Mouse (Mus musculus): ENCODE results near the gene Sorcs3.
A peak's percentile ranks its signal among the peaks of the same experiment; 100 is the strongest.

Sorcs3 gene

DNA sequence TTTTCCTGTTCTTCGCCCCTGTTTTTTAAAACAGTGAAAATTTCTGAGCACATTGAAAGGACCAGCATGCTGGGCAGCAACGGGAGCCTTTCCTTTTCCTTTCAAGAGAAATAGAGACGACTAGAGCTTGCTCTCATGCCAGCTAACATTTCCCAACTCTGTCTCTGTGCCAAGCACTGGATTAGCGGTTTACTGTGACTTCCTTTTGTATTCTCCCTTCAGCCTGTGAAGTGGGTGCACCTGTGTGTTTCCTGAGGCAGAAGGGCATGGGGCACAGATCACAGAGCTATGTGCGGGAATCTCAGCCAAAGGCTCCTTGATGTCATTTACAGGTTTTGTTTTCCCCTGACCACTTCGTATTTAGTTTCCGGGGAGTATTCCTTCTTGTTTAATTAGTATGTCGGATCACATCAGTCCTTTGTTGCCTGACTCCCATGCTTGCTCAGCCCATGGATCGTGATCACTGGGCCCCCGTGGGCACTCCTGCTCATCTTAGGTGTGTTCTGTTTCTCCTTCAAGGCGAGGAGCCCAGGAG, 172.2 kb downstream of the Sorcs3 start:
- no peak for DNase-seq (ENCODE audit: low spot score)

DNA sequence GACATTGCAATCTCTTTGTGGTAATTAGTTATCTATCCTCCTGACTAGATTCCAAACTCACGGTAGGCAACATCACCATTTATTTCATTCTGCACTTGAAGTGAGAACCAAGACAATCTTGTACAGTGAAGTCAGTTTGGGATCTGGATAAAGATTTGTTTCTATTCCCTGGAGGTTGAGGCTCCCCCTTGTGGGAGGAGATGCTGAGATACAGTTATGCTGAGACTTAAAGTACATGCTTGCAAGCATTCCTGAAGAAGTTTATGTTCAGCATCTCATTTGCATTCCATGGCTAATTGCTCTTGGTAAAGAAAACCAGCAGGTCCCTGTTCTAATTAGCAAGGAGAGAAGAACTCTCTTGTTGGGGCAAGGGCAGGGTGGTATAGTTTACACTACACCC, 185.7 kb downstream of the Sorcs3 start:
- peak; percentile 37 for DNase-seq (ENCODE audit: low spot score)

DNA sequence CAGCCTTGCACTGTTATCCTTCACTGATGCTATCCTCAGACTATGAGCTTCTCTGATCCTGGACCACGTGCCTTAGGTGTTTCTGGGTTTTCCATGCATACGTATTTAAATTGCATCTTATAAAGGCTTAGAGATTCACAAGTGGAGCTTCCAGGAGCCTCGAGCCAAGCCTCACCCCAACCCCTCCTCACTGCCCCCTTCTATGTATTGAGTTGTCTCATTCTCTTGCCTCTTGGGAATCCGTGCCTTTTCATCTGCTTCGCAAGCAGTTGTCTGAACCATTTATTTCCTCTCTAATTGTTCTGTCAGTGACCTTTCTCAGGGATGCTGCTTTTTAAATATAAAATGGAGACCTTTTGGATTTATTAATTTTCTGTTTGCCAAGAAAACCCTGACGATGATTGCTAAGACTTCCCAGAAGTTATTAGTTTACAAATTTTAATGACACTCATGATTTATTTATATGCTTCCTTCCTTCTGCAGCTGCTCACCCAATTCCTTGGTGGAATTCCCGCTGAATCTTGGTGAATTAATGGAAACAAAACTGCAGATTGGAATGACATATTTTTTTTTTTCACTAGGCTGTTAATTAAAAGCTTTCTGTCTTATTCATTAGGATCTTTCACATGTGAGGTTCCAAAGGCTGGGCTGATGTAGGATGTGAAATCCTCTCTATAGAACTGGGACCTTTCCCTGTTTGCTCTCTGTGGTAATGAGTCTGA, 199.1 kb downstream of the Sorcs3 start:
- DNase-seq (ENCODE audit: low spot score) = no peak

DNA sequence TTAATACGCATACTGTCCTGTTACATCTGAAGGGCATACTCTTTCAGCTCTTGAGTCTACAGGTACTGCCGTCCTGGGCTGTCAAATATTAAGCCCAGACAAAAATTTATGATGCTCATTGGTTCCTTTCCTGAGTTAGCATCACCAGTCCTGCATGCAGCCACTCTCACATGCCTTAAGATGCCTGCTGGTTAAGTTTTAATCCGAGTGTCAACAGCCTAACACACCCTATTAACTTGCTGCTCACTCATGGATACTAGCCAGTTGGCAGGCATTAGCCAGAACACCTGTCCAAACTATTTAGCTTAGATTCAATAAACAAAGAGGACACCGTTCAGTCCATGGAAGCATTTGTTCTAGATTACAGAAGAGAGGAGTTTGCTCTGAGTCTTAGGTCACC, 202.4 kb downstream of the Sorcs3 start:
- DNase-seq (ENCODE audit: low spot score) = no peak

DNA sequence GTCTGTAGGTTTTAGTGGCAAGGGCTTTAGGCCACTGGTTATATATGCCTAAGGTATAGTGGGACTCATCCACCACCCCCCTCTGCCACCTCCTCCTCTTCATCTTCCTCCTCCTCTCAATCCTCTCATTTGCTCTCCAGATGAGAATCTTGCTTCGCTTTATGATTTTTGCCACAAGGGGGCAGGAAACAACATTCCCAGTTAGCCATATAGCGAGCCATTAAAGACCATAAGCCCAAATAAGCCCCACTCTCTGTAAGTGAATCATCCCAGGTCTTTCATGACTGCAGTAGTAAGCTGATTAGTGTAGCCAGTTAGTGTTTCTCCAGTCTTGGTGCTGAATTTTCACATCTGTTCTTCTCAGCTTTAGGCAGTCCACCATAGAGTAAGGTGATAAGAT, 205.5 kb downstream of the Sorcs3 start:
- DNase-seq (ENCODE audit: low spot score) = no peak

DNA sequence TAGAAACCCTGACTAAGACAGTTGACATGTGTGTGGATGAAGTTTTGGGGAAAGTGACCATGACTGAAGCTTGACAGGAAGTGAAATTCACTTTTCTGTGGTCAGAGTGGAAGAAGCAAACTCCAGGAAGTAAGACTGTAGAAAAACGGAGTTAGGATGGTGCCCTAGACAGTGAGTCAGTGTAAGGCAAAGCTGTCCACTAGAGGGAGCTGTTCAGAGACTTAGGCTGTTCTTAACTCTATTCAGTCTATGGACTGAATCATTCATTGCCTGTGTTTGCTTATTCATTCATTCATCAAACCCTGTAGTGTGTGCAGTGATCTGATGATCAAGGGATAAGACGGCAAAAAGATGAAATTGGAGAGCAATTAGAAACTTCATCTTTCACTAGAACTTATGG, 208.0 kb downstream of the Sorcs3 start:
- peak; percentile 47 for DNase-seq (ENCODE audit: low spot score)

DNA sequence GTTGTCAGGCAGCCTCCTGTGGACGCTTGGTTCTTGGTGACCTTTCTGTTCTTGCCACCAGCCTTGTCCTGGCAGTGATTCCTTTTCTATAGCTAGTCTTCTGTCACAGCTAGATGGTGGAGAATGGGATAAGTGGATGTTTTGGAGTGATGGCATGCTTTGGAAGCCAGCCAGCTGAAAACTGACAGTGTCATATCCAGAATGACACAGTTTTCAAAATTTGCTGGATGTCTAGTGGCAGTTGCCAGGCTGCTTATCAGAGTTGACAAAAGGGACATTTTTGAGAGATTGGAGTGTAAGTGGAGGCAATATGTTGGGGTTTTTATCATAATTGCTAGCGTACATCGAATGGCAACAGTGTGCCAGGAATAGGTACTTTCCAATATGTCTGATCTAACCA, 212.5 kb downstream of the Sorcs3 start:
- DNase-seq (ENCODE audit: low spot score) = no peak

DNA sequence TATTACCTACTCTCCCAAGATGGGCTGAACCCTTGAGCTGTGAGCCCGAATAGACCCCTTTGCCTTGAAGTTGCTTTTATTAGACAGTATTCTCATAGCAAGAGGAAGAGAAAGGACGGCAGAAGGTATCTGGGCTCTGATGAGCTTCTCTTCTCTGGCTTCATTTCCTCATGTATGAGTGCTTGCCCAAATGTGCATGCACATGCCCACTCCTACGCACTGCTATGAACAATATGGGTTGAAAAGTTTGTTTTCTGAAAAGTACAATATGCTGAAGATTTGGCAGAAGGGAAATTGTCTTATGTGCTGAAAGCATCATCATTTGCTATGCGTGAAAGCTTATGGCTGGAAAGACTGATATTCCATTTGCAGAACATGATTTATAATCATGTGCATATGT, 223.4 kb downstream of the Sorcs3 start:
- no peak for DNase-seq (ENCODE audit: low spot score)

DNA sequence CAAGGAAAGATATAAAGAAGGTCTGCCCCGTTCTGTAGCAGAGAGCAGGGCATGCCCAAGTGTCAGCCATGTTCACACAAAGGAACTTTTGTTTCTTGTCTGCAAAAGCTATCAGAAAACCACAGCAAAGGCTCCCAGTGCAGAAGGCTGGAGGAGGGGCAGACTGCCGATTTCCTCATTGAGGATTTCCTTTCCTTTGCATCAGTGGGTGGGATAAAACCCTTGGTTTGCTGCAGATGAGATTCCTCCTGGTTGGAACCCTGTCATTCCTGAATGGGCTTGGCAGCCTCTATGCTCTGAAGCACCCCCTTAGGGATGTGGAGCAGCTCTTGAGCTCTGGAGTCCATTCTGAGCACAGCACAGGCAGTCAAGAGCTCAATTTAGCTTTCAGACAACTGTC, 223.9 kb downstream of the Sorcs3 start:
- no peak for DNase-seq (ENCODE audit: low spot score)

DNA sequence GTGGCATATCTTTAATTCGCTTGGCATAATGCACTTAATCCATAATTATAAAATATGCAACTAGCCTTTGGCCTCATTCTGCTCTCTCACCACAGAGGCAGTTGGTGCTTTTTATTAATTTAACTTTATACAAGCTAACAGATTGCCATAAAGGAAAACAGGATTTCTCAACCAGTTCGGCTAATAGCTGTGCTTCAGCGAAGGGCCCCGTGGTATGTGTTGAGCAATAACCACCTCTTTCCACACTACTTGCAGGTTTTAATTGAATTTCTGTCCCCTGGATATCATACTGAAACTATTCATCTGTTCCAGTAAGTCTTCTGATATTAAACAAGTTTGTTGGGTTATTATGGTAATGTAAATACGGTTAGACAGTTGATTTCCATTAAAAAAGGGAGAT, 224.5 kb downstream of the Sorcs3 start:
- no peak for DNase-seq (ENCODE audit: low spot score)

DNA sequence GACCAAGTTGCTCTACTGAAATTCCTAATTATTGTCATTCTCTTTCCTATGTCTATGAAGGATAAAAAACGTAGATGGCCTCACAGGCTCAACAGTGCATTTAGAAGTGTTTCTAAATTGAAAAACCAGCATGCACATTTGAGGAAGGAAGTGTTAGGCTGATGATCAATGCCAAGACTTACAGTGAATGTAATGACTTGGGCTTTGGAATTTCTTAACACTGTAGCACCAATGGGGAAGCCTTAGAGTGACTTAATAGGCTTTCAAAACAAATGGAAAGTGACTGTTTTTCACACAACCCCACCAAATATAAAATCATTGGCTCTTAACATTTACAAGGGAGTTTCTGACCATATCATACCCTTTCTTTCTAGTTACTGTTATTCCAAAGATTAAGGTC, 232.6 kb downstream of the Sorcs3 start:
- DNase-seq (ENCODE audit: low spot score) = no peak

DNA sequence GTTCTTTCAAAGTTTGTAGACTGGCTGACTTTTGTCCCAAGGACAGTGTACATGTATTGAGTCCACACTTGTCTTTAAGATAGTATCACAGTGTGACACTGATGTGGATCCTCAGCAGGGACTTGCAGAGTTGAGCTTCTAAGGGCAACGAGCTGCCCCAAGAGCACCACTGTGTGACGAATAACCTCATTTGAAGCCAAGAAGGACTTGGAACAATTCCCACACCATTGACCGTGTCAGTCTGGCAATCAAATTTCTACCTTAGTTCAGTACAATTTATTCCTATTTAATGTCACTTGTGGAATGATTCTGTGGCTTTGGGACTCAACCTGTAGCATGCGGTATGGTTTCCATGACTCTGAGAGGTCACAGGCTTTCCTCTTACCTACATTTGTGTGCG, 255.3 kb downstream of the Sorcs3 start:
- DNase-seq (ENCODE audit: low spot score) = no peak

DNA sequence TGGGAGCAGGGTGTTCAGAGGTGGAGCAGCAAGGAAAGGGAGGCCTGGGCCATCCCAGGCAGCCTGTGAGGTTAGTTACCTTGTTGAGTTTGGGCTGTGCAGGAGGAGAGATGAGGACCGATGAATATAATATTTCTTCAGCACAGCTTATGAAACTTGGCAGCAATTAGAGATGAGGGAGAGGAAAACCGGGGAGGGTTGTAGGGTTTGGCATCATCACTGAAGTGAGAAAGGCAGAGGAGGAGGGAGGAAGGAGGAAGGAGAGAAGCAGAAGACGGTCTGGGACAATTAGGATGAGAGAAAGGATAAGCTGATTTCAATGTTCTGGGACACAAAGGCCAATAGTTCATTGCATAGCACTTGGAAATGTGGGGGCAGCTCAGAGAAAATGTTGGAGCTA, 256.6 kb downstream of the Sorcs3 start:
- DNase-seq (ENCODE audit: low spot score) = no peak

DNA sequence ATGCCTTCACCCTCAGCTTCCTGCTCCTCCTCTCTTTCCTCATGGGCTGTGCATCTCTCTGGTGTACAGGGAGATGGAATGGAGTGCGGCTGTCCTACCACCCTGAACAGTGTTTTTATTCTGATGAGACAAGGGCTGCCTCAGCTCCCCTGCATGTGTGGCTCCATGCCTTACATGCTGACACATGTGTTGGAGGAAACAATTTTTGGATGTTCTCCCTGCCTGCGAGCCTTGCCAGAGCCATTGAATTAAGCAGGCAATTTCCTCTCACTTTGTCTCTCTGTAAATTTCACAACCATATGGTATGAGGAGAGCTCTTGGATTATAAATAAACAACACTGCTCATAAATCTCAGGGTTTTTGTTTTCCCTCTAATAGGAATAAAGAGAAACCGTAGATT, 257.7 kb downstream of the Sorcs3 start:
- no peak for DNase-seq (ENCODE audit: low spot score)

DNA sequence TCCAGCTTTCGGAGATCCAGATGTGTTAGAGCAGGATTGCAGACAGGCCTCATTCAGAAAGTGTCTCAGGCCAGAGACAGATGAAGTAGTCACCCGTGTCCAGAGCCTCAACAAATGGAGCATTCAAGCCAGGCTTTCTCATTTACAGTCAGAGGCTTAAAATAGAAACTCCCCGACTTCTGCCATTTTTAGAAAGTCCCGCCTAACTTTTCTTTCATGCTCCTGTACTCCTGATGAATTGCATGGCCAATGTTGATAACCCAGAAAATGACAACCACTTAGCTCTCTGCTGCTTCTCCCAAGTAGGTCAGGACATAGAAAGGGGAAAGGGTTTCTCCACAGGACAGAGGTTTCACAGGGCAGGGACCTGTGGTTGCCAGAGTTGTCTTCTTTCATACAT, 261.6 kb downstream of the Sorcs3 start:
- DNase-seq (ENCODE audit: low spot score) = no peak

DNA sequence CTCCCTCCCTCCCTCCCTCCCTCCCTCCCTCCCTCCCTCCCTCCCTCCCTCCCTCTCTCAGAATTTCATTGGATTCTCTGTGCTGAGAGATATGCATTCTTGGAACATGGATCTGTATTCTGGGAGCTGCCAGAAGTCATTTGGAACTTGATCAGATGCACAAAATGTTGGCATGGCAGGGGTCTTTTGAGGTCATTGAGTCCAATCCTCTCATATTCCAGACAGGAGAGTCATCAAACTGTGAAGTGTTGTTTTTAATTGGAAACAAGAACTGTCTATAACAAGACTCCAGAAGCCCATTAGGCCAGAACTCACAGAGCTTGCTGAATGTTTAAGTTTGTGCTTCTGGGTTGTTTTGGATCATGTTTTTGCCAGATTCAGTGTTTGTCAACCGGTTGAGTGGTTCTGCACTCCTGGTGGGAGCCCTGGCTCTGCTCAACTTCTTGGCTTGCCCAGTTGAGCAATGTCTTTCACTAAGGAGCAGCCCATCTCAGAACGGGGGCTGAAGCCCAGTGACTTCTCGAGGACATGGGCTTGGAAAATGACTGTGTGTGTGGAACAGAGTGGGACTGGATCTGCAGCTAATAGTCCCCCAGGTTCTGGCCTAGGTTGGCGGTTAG, 264.1 kb downstream of the Sorcs3 start:
- DNase-seq (ENCODE audit: low spot score) = no peak

DNA sequence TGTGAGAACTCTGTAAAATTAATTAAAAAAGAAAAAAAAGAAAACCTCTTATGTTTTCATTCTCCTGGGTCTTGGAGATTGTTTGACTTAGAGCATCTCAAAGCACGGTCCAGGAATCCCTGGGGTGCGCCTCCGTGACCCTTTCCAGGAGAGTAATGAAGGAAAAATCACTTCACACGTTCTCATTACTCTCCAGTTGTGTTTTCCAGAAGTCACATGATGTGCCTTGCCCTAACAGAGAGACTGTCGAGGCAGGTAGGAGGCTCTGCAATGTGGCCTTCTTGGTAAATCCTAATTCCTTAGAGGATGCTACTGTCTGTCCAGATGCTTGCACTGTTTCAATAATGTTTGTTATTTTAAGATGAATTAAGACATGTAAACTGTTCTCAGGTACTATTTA, 266.1 kb downstream of the Sorcs3 start:
- no peak for DNase-seq (ENCODE audit: low spot score)

DNA sequence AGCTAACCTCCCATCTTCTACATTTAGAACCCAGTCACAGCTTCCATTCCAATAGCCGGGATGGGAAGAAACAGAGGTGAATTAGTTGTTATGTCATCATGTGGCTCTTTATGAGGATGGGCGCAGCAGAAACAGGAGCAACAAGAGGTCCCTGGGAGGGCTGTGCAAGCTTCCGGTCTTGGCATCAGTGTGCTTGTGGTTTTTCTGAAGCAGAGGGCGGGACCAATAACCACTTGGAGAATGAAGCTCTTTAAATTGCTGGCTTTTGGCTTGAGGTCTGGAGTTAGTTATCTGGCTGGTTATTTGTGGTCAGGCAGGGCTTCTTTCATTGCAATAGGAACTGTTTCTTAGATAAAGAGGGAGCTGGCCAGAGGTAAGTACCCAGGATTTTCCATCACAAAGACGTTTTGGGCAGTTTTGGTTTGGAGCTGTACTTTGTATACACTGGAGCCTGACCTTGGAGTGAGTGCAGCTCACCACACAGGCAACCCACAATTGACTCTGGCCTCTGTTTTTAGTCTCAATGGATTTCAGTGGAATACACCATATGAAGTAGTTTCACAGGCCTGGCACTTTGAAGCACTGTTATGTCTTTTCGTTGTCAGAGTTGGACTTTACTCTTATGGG, 270.1 kb downstream of the Sorcs3 start:
- DNase-seq (ENCODE audit: low spot score) = no peak

DNA sequence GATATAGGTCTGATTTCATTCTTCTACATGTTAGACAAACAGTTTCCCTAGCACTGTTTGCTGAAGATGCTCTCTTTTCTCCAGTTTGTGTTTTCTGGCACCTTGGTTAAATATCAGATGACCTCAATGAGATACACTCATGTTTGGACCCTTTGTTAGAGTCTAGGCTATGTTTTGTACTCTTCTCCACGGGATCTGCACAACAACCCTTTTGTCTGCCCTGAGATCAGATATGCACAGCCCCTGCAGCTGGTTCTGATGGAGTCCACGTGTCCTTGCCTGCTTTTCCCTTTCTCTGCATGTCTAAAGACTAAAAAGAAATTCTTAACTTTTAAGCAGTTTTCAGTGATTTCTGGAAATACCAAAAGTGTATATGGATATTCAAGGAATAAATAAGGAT, 273.0 kb downstream of the Sorcs3 start:
- DNase-seq (ENCODE audit: low spot score) = peak; percentile 34

DNA sequence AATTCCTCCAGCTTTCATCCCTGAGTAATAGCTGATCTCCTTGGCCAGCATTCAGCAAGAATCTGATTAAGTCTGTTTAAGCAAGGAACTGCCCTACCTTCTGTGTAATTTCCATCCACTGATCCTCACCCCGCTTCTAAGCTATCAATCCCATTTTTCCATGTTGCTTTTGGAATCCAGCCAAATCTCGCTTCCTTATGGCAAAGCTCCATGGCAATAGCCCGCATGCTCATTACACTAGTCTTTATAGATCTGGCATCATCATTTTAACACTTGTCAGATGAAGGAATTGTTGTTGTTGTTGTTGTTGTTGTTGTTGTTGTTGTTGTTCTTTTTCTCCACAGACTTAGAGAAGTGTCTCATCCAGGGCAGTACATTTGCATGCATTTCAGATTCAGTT, 277.1 kb downstream of the Sorcs3 start:
- DNase-seq (ENCODE audit: low spot score) = no peak

DNA sequence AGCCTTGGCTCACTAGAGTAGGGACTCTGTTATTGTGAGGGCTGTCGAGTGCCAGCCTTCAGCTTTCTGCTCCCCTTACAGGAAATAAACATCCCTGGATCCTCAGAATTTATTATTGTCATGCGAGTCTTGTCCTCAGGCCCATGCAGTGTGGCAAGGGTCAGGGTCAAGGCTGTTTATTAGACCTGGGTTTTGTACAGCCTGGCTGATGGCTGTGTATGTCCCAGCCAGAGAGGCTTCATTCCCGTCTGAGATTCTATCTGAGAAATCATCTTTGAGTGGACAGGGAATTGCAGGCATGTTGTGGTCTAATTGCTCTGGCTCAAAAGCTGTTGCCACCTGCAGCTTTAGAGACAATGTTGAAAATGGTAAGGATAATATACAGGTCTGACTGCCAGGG, 285.3 kb downstream of the Sorcs3 start:
- DNase-seq (ENCODE audit: low spot score) = no peak

DNA sequence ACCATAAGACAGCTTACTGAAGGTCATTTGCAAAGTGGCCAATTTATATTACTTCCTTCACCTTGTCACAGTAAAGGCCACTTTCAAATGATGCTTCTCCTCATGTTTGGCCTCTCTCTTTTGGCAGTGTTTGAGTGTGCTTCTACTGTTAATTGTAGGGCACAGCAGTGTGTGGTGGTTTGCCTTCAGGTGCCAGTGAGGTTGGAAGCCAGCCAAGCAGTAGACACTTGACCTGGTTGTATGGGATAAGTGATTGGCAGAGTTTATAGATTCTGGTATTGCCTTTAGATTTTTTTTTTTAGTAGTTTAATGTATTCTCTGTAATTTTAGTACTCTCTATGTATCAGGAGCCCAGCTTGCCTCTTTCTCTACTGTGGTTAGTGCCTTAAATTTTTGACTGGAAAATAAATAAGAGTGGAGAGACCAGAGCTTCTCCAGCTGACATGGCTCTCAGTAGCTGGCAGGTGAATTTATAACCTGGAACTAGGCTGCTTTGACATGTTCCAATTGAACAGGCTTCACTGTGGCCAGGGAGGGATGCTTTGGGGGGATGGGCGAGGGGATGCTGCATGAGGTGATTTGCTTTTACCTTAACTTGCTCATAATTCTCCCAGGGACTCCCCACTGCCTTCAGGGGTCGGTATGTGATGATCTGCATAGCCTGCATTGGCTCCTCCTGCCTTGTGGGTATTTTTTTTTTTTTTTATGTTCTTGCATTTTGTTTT, 298.2 kb downstream of the Sorcs3 start:
- no peak for DNase-seq (ENCODE audit: low spot score)

DNA sequence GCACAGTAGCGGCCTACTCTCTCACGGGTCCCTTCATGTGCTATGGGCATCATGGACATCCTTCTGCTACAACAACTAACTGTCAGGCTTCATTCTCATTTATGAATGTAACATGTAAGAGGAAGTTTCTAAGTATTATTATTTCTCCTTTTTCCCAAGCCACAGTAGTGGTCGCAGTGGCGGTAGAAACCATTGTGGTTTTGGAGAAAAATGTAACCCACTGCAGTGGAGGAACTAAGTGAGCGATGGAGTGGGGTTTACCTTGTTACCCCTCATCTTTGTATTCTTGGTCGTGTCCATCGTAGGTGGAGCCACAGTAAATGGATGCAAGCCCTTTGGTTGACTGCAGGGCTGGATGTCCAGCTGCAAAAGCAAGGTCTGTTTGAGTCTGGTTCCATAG, 318.0 kb downstream of the Sorcs3 start:
- no peak for DNase-seq (ENCODE audit: low spot score)
